Mouse (Mus musculus) gastrocnemius, postnatal 36 days (tissue): ENCODE results near the gene Tmem184c. TPM values are rescaled to one million over a fixed set of nuclear protein-coding genes. Genes with fewer than 3 reads are reported as not detected.

Experiments used
- DNase-seq, 2 experiments: peaks; one replicate each; pipeline ENCODE4 v3.0.0; 2022
- intact Hi-C: fragments of 180-260 bp; cut with DNase I; formaldehyde crosslinking; loops from one replicate; pipeline ENCODE4 v1.15.1; 2025
- long read RNA-seq, 2 experiments: library from polyadenylated mRNA; stranded (forward); transcript quantifications; one replicate each; pipeline ENCODE4 v2.0.0; 2021
- total RNA-seq, 2 experiments: library from RNA; stranded (reverse); gene quantifications; 2 replicates each; pipeline ENCODE4 v1.2.3; 2021

The Tmem184c gene
- total RNA-seq = 1 to 10 TPM; 9.1 to 9.2 TPM
- long read RNA-seq, experiment 1, transcript Tmem184c-201 (10 exons, 2,678 nt) = major isoform, 6 of 10 reads
- long read RNA-seq, experiment 1, partial matches to known transcripts = 0 of 10 reads
- long read RNA-seq, experiment 1, other reads (novel, unspliced or antisense) = 4 of 10 reads
- long read RNA-seq, experiment 2, transcript Tmem184c-201 (10 exons, 2,678 nt) = major isoform, 14 of 15 reads
- long read RNA-seq, experiment 2, partial matches to known transcripts = 0 of 15 reads
- long read RNA-seq, experiment 2, other reads (novel, unspliced or antisense) = 1 of 15 reads

GRCm38 (mm10) chr8:77610374-77610969 is at the start of gene Tmem184c:
Gene Tmem184c (minus strand): TSS chr8:77610698.
- intact Hi-C loops = no loop called here
- DNase-seq = peak; percentile 96 to 99

GRCm38 (mm10) chr8:77659534-77660080 is 49.1 kb upstream of the Tmem184c start:
- no peak for DNase-seq
- intact Hi-C loops = no loop called here

- DNase-seq = no peak
- intact Hi-C loops = no loop called here
Measured at GRCm38 (mm10) chr8:77658356-77658755, 47.9 kb upstream of the Tmem184c start.

- no peak for DNase-seq
- intact Hi-C loops = no loop called here
Measured at GRCm38 (mm10) chr8:77650646-77651190, 40.2 kb upstream of the Tmem184c start.

GRCm38 (mm10) chr8:77640093-77640839 is 29.8 kb upstream of the Tmem184c start:
- intact Hi-C loops = no loop called here
- no peak for DNase-seq

GRCm38 (mm10) chr8:77637593-77637992 is 27.1 kb upstream of the Tmem184c start:
- no peak for DNase-seq
- intact Hi-C loops = no loop called here

GRCm38 (mm10) chr8:77634035-77634434 is 23.5 kb upstream of the Tmem184c start:
- intact Hi-C loops = no loop called here
- DNase-seq = no peak

GRCm38 (mm10) chr8:77633211-77633610 is 22.7 kb upstream of the Tmem184c start:
- intact Hi-C loops = no loop called here

GRCm38 (mm10) chr8:77630691-77631090 is 20.2 kb upstream of the Tmem184c start:
- intact Hi-C loops = loop anchor here (1.0 kb wide), 1 partner anchor 374 kb away; no protein-coding TSS in a partner anchor
- DNase-seq = no peak

More at GRCm38 (mm10) chr8:77633211-77633610, 22.7 kb upstream of the Tmem184c start:
- no peak for DNase-seq

GRCm38 (mm10) chr8:77629858-77630537 is 19.5 kb upstream of the Tmem184c start:
- peak; percentile 62 to 63 for DNase-seq
- intact Hi-C loops = loop anchor here (1.0 kb wide), 1 partner anchor 374 kb away; no protein-coding TSS in a partner anchor

GRCm38 (mm10) chr8:77623677-77624209 is 13.2 kb upstream of the Tmem184c start:
- no peak for DNase-seq
- intact Hi-C loops = no loop called here

GRCm38 (mm10) chr8:77617916-77618315 is 7.4 kb upstream of the Tmem184c start:
- peak in 1 of 2 experiments; percentile 21 for DNase-seq
- intact Hi-C loops = no loop called here

- DNase-seq = no peak
- intact Hi-C loops = no loop called here
Measured at GRCm38 (mm10) chr8:77609621-77610020, 877 bp downstream of the Tmem184c start.

GRCm38 (mm10) chr8:77584174-77584573 is 26.3 kb downstream of the Tmem184c start:
- no peak for DNase-seq
- intact Hi-C loops = no loop called here

- intact Hi-C loops = no loop called here
- DNase-seq = no peak
Measured at GRCm38 (mm10) chr8:77577674-77578073, 32.8 kb downstream of the Tmem184c start.

- DNase-seq = no peak
- intact Hi-C loops = no loop called here
Measured at GRCm38 (mm10) chr8:77574229-77574628, 36.3 kb downstream of the Tmem184c start.

GRCm38 (mm10) chr8:77561441-77561840 is 49.1 kb downstream of the Tmem184c start:
- no peak for DNase-seq
- intact Hi-C loops = no loop called here

- intact Hi-C loops = no loop called here
Measured at GRCm38 (mm10) chr8:77552491-77552890, 58.0 kb downstream of the Tmem184c start.

GRCm38 (mm10) chr8:77549881-77550580 is 60.5 kb downstream of the Tmem184c start:
- intact Hi-C loops = no loop called here
- DNase-seq = no peak

More at GRCm38 (mm10) chr8:77552491-77552890, 58.0 kb downstream of the Tmem184c start:
- DNase-seq = no peak
